Mouse (Mus musculus): ENCODE data around the gene Srgn.

DNA sequence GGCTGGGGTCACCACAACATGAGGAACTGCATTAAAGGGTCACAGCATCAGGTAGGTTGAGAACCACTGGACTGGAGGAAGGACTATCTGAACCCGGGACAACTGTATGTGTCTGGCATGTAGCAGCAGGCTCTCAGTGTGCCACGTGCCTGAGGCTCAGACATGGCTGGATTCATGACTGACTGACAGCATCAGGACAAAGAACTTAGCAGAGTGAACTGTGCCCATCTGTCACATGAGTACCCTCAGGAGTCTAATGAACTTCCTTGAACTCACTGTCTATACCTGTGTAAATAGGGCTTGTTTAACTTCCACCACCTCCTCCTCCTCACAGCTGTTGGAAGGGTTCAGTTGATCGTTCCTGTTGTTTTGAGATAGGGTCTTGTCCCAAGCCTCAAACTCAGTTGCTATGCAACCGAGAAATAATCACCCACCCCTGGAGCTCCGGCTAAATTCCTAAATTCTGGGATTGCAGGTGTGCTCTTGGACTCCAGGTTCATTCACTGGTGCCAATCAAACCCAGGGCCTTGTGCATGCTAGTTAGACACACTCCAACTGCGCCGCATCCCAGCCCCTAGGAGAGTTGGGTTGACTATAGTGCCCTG is 4.8 kb downstream of the Srgn start:
- no peak for TF ChIP-seq CTCF (IDR thresholded peaks at IDR 0.05; ENCODE audit: low read depth, low read length)
- TF ChIP-seq POLR2A (IDR thresholded peaks at IDR 0.05; ENCODE audit: extremely low read depth, insufficient read depth, low read length) = no peak
